Mouse (Mus musculus) adrenal gland (tissue): ENCODE measurements at regions not wholly inside any gene's neighbourhood (a gene's known extent, or its start where the extent isn't known, plus 50 kb on each side); places are given as distances from the start of the nearest gene placed in this dataset.

Experiments
- microRNA-seq, 2 experiments: library from miRNA; unstranded; fragments of <30 nt; microRNA quantifications; one replicate each; pipeline ENCODE4; 2019

Small RNA genes in the stretch of these regions (microRNA-seq; reads per million reads assigned to microRNA genes)
- 0 reads per million in 2 experiments for gene Gm23154
